Mouse (Mus musculus) heart, embryonic 14.5 days (tissue): ENCODE measurements around the gene Doc2b. TPM values are rescaled to one million over a fixed set of nuclear protein-coding genes. Genes with fewer than 3 reads are reported as not detected.

Experiments used
- ATAC-seq: fragments of 200-750 bp; cut with Nextera tagmentation; 2 replicates; pipeline ENCODE4 v1.8.0; 2017; ENCODE audit warnings: low read depth, moderate TSS enrichment; ENCODE audit not compliant: insufficient number of reproducible peaks, insufficient read depth, low FRiP score
- H3K27ac ChIP-seq, 2 experiments: fragments of 200-500 bp in 1 of 2; fragments of 300-500 bp in 1 of 2; sonication (generic) in 1 of 2; replicated peaks in 1 of 2; 2 replicates each; pipeline ENCODE4 v1.5.1; 2012 to 2014; ENCODE audit warnings: low read depth in 2 of 2, low read length in 2 of 2, control low read depth in 1 of 2, mild to moderate bottlenecking in 1 of 2, mixed read lengths in 1 of 2; ENCODE audit not compliant: control insufficient read depth in 1 of 2, insufficient read depth in 1 of 2
- H3K27me3 ChIP-seq: fragments of 300-500 bp; sonication (generic); 2 replicates; pipeline ENCODE4 v1.6.1; 2014; ENCODE audit warnings: mild to moderate bottlenecking, low read length, control low read depth; ENCODE audit not compliant: control insufficient read depth, insufficient read depth
- H3K36me3 ChIP-seq: fragments of 300-500 bp; sonication (generic); 2 replicates; pipeline ENCODE4 v1.6.1; 2014; ENCODE audit warnings: mild to moderate bottlenecking, control low read depth, low read length, mixed read lengths; ENCODE audit not compliant: control insufficient read depth, insufficient read depth
- H3K4me1 ChIP-seq, 2 experiments: fragments of 200-500 bp in 1 of 2; fragments of 300-500 bp in 1 of 2; sonication (generic) in 1 of 2; 2 replicates each; pipeline ENCODE4 v1.6.1; 2012 to 2014; ENCODE audit warnings: low read length in 2 of 2, control low read depth in 1 of 2, mixed read lengths in 1 of 2; ENCODE audit not compliant: control insufficient read depth in 2 of 2, insufficient read depth in 2 of 2
- H3K4me2 ChIP-seq: fragments of 300-500 bp; sonication (generic); 2 replicates; pipeline ENCODE4 v1.6.1; 2014; ENCODE audit warnings: mild to moderate bottlenecking, low read length
- H3K4me3 ChIP-seq, 2 experiments: fragments of 200-500 bp in 1 of 2; fragments of 300-500 bp in 1 of 2; sonication (generic) in 1 of 2; 2 replicates each; pipeline ENCODE4 v1.5.1; 2012 to 2014; ENCODE audit warnings: low read length in 2 of 2, mild to moderate bottlenecking in 2 of 2, control low read depth in 1 of 2, low read depth in 1 of 2, moderate library complexity in 1 of 2; ENCODE audit not compliant: control insufficient read depth in 1 of 2, insufficient read depth in 1 of 2
- H3K9ac ChIP-seq: fragments of 300-500 bp; sonication (generic); 2 replicates; pipeline ENCODE4 v1.6.1; 2014; ENCODE audit warnings: mild to moderate bottlenecking, low read length
- H3K9me3 ChIP-seq: fragments of 300-500 bp; sonication (generic); 2 replicates; pipeline ENCODE4 v1.6.1; 2016; ENCODE audit warnings: low read length, control low read depth; ENCODE audit not compliant: control insufficient read depth
- whole genome bisulfite sequencing: fragments of 180-500 bp; shearing (Covaris S2); extraction: QIAGEN DNeasy Blood & Tissue Kit; methylation state at CpG from one replicate; pipeline ENCODE4 v1.1.7; 2014; 5-methylcytosine and 5-hydroxymethylcytosine counted together
- polyA plus RNA-seq: library from polyadenylated mRNA; unstranded; fragments of >200 nt; fragmentation: Nextera tagmentation; extraction: Ambion mirVana; gene quantifications from 2 replicates; pipeline ENCODE4 v1.2.1, GENCODE M21; 2014

Doc2b gene
- polyA plus RNA-seq: 0.09 and 0.22 TPM in 2 replicates

DNA sequence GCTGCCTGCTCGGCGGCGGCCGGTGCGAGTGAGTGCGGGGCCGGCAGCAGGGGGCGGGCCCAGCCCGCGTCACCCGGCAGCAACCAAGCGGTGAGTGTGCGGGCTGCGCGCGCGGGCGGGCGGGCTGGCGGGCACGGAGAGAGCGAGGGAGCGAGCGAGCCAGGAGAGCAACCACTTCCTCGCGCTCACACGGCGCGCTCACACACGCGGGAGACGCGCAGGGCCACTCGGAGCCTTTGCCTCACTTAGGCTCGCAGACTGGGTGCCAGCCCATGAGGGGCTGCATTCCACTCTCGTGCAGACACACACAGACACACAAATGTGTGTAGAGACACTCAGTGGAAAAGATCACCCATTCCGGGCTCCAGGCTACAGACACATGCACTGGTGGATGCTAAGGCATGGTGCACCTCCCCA is at the start of gene Doc2b:
TSS of gene Doc2b (minus strand) at position 21 of the 417 bp plus-strand sequence.
- Histone ChIP-seq H3K9ac (peak within 1 kb of the TSS; percentile 64), H3K9me3 (no peaks in the 10 kb centered on the region), H3K4me1 (peaks cover 0 to 10% of the 10 kb centered on the region in 2 experiments; a peak in 1 of 4 replicates), H3K4me3 (peak within 1 kb of the TSS; percentile 39 to 49), H3K27ac (no peak within 1 kb of the TSS), H3K36me3 (no peaks in the 10 kb centered on the region), H3K27me3 (peaks cover 68% of the 10 kb centered on the region), H3K4me2 (peak within 1 kb of the TSS; percentile 73)
- WGBS: 4% methylated on average over 35 of the region's 37 CpGs
- ATAC-seq: no peak

DNA sequence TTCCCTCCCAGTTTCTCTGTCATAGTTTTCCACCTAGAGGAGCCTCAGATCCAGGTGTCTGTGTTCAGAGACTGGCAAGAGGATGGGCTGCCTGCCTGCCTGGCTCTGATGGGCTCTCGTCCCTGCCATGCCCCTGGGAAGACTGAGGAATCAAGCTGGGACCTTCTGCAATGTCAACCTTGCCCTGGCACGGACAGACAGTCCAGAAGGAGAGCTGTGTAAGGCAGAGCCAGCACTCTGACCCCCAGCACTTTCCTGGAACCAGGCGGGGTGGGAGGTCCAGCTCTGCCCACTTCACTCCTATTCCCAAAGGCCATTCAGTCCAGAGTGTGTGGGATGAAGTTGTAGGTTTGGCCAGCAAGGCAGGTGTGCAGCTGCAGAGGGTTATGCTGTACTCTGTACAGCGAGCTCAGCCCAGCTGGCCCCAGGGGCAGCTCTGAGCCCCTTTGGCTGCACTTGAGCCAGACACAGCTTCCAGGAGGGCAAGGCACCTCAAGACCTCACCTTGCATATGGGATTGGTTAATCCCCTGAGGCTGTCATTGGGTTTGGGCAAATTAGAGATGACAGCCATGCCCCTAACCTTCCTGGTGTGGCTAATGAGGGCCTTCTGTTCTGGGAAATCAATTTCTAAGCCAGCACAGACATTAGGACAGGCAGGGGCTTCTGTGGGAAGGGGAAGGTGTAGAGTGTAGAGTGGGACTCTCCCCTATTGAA is 47.2 kb upstream of the Doc2b start:
- Histone ChIP-seq H3K36me3 (no peaks in the 10 kb centered on the region), H3K27ac (no peak overlapping the region), H3K9me3 (no peaks in the 10 kb centered on the region), H3K4me2 (no peak overlapping the region), H3K27me3 (no peaks in the 10 kb centered on the region; the same call in 1 of the 2 replicates), H3K4me1 (0 out of 4 replicates have a peak, but pooled peaks cover 0 to 3% of the 10 kb centered on the region in 2 experiments), H3K4me3 (no peak overlapping the region), H3K9ac (no peak overlapping the region)
- 81% methylated on average over 4 of the region's 4 CpGs for WGBS
- no peak for ATAC-seq

DNA sequence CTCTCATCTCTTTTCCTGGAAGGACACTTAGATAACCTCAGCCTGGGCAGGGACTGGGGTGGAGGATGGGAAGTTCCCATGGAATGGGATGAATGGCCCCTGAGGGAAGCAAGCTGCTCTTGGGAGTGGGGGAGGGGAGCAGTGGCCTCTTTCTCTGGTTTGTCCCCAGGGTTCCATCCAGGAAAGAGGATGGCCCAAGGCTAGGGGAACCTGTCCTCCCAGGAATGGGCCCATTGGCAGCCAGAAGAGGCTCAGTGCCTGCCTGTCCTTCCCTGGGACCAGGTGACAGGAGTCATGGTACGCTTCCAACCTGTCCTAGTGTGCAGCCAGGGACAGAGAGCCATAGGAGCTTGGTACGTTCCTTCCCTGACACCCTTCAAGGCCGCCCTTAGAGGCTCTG is 45.7 kb upstream of the Doc2b start:
- no peak overlapping the region for H3K4me2 ChIP-seq
- 73% methylated on average over 3 of the region's 3 CpGs for WGBS
- H3K27ac ChIP-seq: no peak overlapping the region
- no peak for ATAC-seq
- H3K36me3 ChIP-seq: no peaks in the 10 kb centered on the region
- 0 out of 4 replicates have a peak, but pooled peaks cover 0 to 3% of the 10 kb centered on the region in 2 experiments for H3K4me1 ChIP-seq
- no peaks in the 10 kb centered on the region; the same call in 1 of the 2 replicates for H3K27me3 ChIP-seq
- H3K9ac ChIP-seq: no peak overlapping the region
- H3K9me3 ChIP-seq: no peaks in the 10 kb centered on the region
- no peak overlapping the region for H3K4me3 ChIP-seq

DNA sequence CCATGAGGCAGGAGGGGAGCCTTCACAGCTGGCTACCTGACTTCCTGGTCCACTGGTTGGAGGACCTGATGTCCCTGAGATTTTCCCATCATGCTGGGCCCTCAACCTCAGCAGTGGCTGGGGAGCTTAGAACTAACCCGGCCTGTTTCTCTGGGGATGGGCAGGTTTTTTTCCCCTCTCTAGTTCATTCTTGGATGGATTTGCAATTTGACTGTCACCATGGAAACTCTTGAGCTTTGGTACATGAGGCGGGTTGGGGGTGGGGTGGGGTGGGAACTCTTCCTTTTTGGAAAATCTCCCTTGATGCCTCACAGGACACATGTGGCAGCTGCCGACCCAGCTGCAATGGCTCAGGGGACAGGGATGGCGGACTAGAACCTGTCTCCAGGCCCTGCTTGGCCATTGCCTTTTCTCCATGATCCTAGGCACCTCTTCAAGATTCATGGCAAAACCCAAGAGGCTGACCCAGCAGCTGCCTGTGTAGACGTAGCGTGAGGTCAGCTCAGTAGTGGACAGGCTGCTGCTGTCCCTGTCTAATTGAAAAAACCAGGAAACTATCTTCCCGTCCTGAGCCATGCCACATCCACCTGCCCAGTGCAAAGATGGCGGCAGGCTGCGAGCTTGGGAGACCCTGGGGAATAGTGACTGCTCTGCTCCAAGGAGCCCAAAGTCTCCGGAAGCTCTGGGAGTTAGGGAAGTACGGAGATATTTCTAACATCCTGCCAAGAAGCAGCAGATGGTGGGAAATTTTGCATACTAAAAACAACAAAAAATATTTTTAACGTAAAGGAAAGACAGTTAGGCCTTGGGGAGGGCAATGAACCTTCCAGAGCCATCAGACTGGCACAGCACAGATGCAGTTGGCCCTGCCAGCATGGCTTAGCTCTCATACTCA is 43.9 kb upstream of the Doc2b start:
- Histone ChIP-seq H3K9ac (no peak overlapping the region), H3K4me1 (0 out of 4 replicates have a peak, but pooled peaks cover 0 to 3% of the 10 kb centered on the region in 2 experiments), H3K4me2 (no peak overlapping the region), H3K36me3 (no peaks in the 10 kb centered on the region), H3K4me3 (no peak overlapping the region), H3K27me3 (no peaks in the 10 kb centered on the region; the same call in 1 of the 2 replicates), H3K9me3 (no peaks in the 10 kb centered on the region), H3K27ac (no peak overlapping the region)
- 78% methylated on average over 12 of the region's 12 CpGs for WGBS
- no peak for ATAC-seq

DNA sequence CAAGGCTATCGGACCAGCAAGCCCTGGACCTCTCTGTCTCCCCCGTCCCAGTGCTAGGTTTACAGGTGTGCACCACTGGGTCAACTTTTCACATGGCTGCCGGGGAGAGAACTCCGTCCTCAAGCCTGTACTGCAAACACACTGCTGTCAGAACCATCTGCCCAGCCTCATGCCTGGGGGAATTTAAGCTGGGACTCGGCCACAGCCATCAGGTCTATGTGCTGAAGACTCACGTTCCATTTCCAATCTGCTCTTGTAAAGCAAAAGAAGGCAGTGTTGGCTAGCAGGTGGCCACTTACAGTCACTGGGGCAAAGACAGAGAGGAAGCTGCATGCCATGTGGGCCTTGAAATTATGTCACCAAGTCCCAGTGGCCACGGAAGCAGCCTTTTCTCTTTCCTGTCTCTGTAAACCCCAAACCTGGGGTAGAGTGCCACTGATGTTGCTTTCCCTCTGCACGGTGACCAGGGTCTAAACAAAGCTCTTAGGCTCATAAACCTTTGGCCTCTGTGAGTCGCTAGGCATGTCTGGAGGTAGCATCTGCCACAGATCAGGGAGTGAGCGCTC is 43.1 kb upstream of the Doc2b start:
- ATAC-seq: no peak
- Histone ChIP-seq H3K27me3 (no peaks in the 10 kb centered on the region; the same call in 1 of the 2 replicates), H3K9me3 (no peaks in the 10 kb centered on the region), H3K4me3 (no peak overlapping the region), H3K9ac (no peak overlapping the region), H3K27ac (no peak overlapping the region), H3K4me1 (0 out of 4 replicates have a peak, but pooled peaks cover 0 to 3% of the 10 kb centered on the region in 2 experiments), H3K4me2 (no peak overlapping the region), H3K36me3 (no peaks in the 10 kb centered on the region)
- 81% methylated on average over 10 of the region's 10 CpGs for WGBS

DNA sequence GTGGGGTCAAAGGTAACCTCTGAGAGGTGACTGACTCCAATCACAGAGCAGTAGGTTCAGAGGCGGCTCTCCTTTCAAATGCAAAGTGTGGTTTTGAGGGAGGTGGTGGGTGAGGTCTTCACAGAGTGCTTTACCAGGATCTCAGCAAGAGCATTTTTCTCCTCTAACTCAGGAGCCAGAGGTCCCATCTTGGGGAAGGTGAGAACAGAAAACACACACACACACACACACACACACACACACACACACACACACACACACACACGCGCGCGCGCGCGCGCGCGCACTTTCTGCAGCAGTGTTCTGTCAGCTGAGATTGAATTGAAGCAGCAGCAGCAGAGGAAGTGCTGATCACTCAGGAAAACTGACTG is 40.4 kb upstream of the Doc2b start:
- H3K27ac ChIP-seq: no peak overlapping the region
- WGBS: 63% methylated on average over 11 of the region's 11 CpGs
- ATAC-seq: no peak
- H3K36me3 ChIP-seq: no peaks in the 10 kb centered on the region
- H3K9ac ChIP-seq: no peak overlapping the region
- H3K9me3 ChIP-seq: no peaks in the 10 kb centered on the region
- H3K4me2 ChIP-seq: no peak overlapping the region
- 0 out of 4 replicates have a peak, but pooled peaks cover 0 to 1% of the 10 kb centered on the region in 2 experiments for H3K4me1 ChIP-seq
- no peaks in the 10 kb centered on the region; the same call in 1 of the 2 replicates for H3K27me3 ChIP-seq
- no peak overlapping the region for H3K4me3 ChIP-seq

DNA sequence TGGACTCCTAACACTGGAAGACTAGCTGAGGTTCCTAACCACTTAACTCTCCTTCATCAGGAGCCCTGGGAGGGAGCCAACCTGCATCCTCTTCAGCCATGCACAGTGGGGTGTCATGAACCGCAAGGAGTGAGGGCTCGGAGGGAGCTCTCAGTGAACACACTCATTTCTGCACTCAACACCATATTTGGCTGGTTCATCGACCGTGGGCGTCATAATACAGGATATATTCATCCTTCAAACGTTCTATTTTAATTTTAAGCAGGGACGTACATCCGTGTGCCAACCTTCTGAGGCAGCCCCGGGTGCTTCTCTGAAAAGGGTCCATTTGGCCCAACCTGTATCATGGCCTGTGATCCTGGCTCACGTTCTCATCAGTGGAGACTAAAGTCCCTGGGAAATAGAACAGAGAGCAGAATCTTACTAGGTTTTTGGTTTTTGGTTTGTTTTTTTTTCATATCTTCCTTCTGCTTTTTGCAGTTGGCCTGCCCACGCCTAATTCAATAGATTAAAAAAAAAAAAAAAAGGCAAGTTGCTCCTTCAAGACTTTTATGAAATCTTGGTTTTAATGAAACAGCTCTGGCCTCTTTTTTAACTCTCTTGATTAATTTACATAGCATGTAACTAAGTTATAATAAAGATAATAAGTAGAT is 39.9 kb upstream of the Doc2b start:
- 69% methylated on average over 11 of the region's 11 CpGs for WGBS
- Histone ChIP-seq H3K4me2 (no peak overlapping the region), H3K4me1 (no peaks in the 10 kb centered on the region), H3K4me3 (no peak overlapping the region), H3K36me3 (no peaks in the 10 kb centered on the region), H3K9ac (no peak overlapping the region), H3K9me3 (no peaks in the 10 kb centered on the region), H3K27me3 (no peaks in the 10 kb centered on the region; the same call in 1 of the 2 replicates), H3K27ac (no peak overlapping the region)
- ATAC-seq: no peak
